Mouse (Mus musculus): ENCODE results near the gene Sf3b3.

The Sf3b3 gene

GRCm38 (mm10) chr8:110847645-110848495 is 1.3 kb upstream of the Sf3b3 start:
- no peak for DNase-seq (ENCODE audit: low spot score in 2 of 2)

- no peak for DNase-seq (ENCODE audit: low spot score in 2 of 2)
Measured at GRCm38 (mm10) chr8:110847171-110847549, 573 bp upstream of the Sf3b3 start.

- peak; percentile 20 to 22 for DNase-seq (ENCODE audit: low spot score in 2 of 2)
Measured at GRCm38 (mm10) chr8:110845821-110846404, 674 bp downstream of the Sf3b3 start.

- DNase-seq (ENCODE audit: low spot score in 2 of 2) = no peak
Measured at GRCm38 (mm10) chr8:110844941-110845340, 1.6 kb downstream of the Sf3b3 start.

GRCm38 (mm10) chr8:110843207-110843606 is 3.4 kb downstream of the Sf3b3 start:
- no peak for DNase-seq (ENCODE audit: low spot score in 2 of 2)

- no peak for DNase-seq (ENCODE audit: low spot score in 2 of 2)
Measured at GRCm38 (mm10) chr8:110842012-110842574, 4.5 kb downstream of the Sf3b3 start.

- no peak for DNase-seq (ENCODE audit: low spot score in 2 of 2)
Measured at GRCm38 (mm10) chr8:110831956-110832355, 14.6 kb downstream of the Sf3b3 start.

- no peak for DNase-seq (ENCODE audit: low spot score in 2 of 2)
Measured at GRCm38 (mm10) chr8:110828511-110828910, 18.1 kb downstream of the Sf3b3 start.

- no peak for DNase-seq (ENCODE audit: low spot score in 2 of 2)
Measured at GRCm38 (mm10) chr8:110824861-110825260, 21.7 kb downstream of the Sf3b3 start.

GRCm38 (mm10) chr8:110821960-110822359 is 24.6 kb downstream of the Sf3b3 start:
- no peak for DNase-seq (ENCODE audit: low spot score in 2 of 2)

GRCm38 (mm10) chr8:110820257-110820656 is 26.3 kb downstream of the Sf3b3 start:
- DNase-seq (ENCODE audit: low spot score in 2 of 2) = no peak

- no peak for DNase-seq (ENCODE audit: low spot score in 2 of 2)
Measured at GRCm38 (mm10) chr8:110818593-110818992, 28.0 kb downstream of the Sf3b3 start.

- DNase-seq (ENCODE audit: low spot score in 2 of 2) = no peak
Measured at GRCm38 (mm10) chr8:110816990-110817389, 29.6 kb downstream of the Sf3b3 start.

GRCm38 (mm10) chr8:110815308-110815707 is 31.3 kb downstream of the Sf3b3 start:
- no peak for DNase-seq (ENCODE audit: low spot score in 2 of 2)

- no peak for DNase-seq (ENCODE audit: low spot score in 2 of 2)
Measured at GRCm38 (mm10) chr8:110813081-110813812, 33.3 kb downstream of the Sf3b3 start.

- DNase-seq (ENCODE audit: low spot score in 2 of 2) = no peak
Measured at GRCm38 (mm10) chr8:110812349-110813080, 34.1 kb downstream of the Sf3b3 start.

- DNase-seq (ENCODE audit: low spot score in 2 of 2) = no peak
Measured at GRCm38 (mm10) chr8:110811793-110812192, 34.8 kb downstream of the Sf3b3 start.

- DNase-seq (ENCODE audit: low spot score in 2 of 2) = no peak
Measured at GRCm38 (mm10) chr8:110811116-110811515, 35.5 kb downstream of the Sf3b3 start.

GRCm38 (mm10) chr8:110810481-110811065 is 36.0 kb downstream of the Sf3b3 start:
- no peak for DNase-seq (ENCODE audit: low spot score in 2 of 2)

- no peak for DNase-seq (ENCODE audit: low spot score in 2 of 2)
Measured at GRCm38 (mm10) chr8:110809831-110810230, 36.8 kb downstream of the Sf3b3 start.

All from spleen, postnatal 10 days (tissue).